14 mouse cellular contexts compared by ENCODE assay signal in genomic region chr11:87701877-87702620, GRCm38 (mm10). TPM values are rescaled to one million over a fixed set of nuclear protein-coding genes. Genes with fewer than 3 reads are reported as not detected.
A peak's percentile ranks its signal among the peaks of the same experiment; 100 is the strongest.
DNase-seq lines count a peak whose midpoint lies in the region; ATAC-seq and TF ChIP-seq lines count a peak whose summit lies in the region.
"Had no signal": no experiment of that assay in that cellular context is flagged by ENCODE, and none has a peak within 500 bp of the region (broad histone marks: within the 10 kb centered on the region; RNA-seq: fewer than 3 reads in every experiment).

No protein-coding gene starts in this region.

- TF ChIP-seq EP300 in liver, embryonic 14.5 days (IDR thresholded peaks at IDR 0.05; ENCODE audit: low read depth): no peak
- no peak for TF ChIP-seq EP300 in stomach, postnatal 0 days (optimal IDR thresholded peaks at IDR 0.05)

- WGBS in liver, adult 2 months: 22% methylated on average over 14 of the region's 14 CpGs
- WGBS in liver, embryonic 14.5 days (ENCODE audit: insufficient replicate concordance): 24% methylated on average over 14 of the region's 14 CpGs
- WGBS in stomach, postnatal 0 days: 53% methylated on average over 14 of the region's 14 CpGs
- WGBS in lung, adult 2 months: 57% methylated on average over 14 of the region's 14 CpGs

- H3K36me3 ChIP-seq in liver, adult 2 months (ENCODE audit: control insufficient read depth, insufficient read depth, low read length): no peaks in the 10 kb centered on the region
- H3K36me3 ChIP-seq in liver, embryonic 14.5 days (replicated peaks; ENCODE audit: control insufficient read depth, insufficient read depth, low read depth): no peaks in the 10 kb centered on the region
- no peaks in the 10 kb centered on the region for H3K36me3 ChIP-seq in stomach, postnatal 0 days (ENCODE audit: control insufficient read depth, insufficient read depth, low read length)
- H3K36me3 ChIP-seq: hindbrain, embryonic 10.5 days; limb, embryonic 10.5 days; neural tube, embryonic 13.5 days had no signal

- ATAC-seq in granulocyte monocyte progenitor cell, adult 5-6 weeks (replicated peaks; ENCODE audit: poor library complexity, severe bottlenecking): peak; percentile 30; the same call in 1 of the 2 replicates
- no peak for ATAC-seq in liver, embryonic 14.5 days (ENCODE audit: insufficient read depth)
- no peak for ATAC-seq in stomach, postnatal 0 days (ENCODE audit: low FRiP score, low TSS enrichment)

- no peaks in the 10 kb centered on the region for H3K9me3 ChIP-seq in liver, embryonic 14.5 days (ENCODE audit: control insufficient read depth, low read length)
- H3K9me3 ChIP-seq in stomach, postnatal 0 days (ENCODE audit: control insufficient read depth, low read length): no peaks in the 10 kb centered on the region
- H3K9me3 ChIP-seq: hindbrain, embryonic 10.5 days; limb, embryonic 10.5 days; neural tube, embryonic 13.5 days had no signal

- H3K4me2 ChIP-seq in liver, embryonic 14.5 days (ENCODE audit: low read depth): peak overlapping the region; percentile 42
- no peak overlapping the region for H3K4me2 ChIP-seq in stomach, postnatal 0 days (replicated peaks; ENCODE audit: low read depth)
- H3K4me2 ChIP-seq: neural tube, embryonic 13.5 days had no signal

- H3K9ac ChIP-seq in liver, adult 2 months (ENCODE audit: low read depth, low read length): peak overlapping the region; percentile 32; the same call in 1 of the 2 replicates
- peak overlapping the region; percentile 18; the same call in 1 of the 2 replicates for H3K9ac ChIP-seq in liver, embryonic 14.5 days (replicated peaks)
- no peak overlapping the region for H3K9ac ChIP-seq in stomach, postnatal 0 days (ENCODE audit: low read length)
- H3K9ac ChIP-seq: neural tube, embryonic 13.5 days had no signal

- peaks cover 39% of the 10 kb centered on the region for H3K4me1 ChIP-seq in liver, adult 2 months (ENCODE audit: control insufficient read depth, insufficient read depth, low read length)
- H3K4me1 ChIP-seq in liver, embryonic 14.5 days (replicated peaks; ENCODE audit: control insufficient read depth in 2 of 2, insufficient read depth in 2 of 2, low read length in 1 of 2): peaks cover 53 to 65% of the 10 kb centered on the region in 2 experiments
- no peaks in the 10 kb centered on the region for H3K4me1 ChIP-seq in stomach, postnatal 0 days (replicated peaks; ENCODE audit: control insufficient read depth, insufficient read depth)
- H3K4me1 ChIP-seq in lung, adult 2 months (ENCODE audit: control insufficient read depth, insufficient read depth, low read length): no peaks in the 10 kb centered on the region
- H3K4me1 ChIP-seq: limb, embryonic 10.5 days; neural tube, embryonic 13.5 days had no signal

- no peak overlapping the region for H3K4me3 ChIP-seq in liver, adult 2 months (ENCODE audit: insufficient read depth, low read depth, low read length)
- H3K4me3 ChIP-seq in liver, embryonic 14.5 days (ENCODE audit: insufficient read depth in 1 of 2, low read depth in 2 of 2, low read length in 2 of 2): no peak overlapping the region
- H3K4me3 ChIP-seq in stomach, postnatal 0 days (ENCODE audit: low read depth, low read length): no peak overlapping the region
- H3K4me3 ChIP-seq in lung, adult 2 months (replicated peaks; ENCODE audit: extremely low read depth, low read depth, low read length): no peak overlapping the region
- H3K4me3 ChIP-seq: hindbrain, embryonic 10.5 days; limb, embryonic 10.5 days; neural tube, embryonic 13.5 days had no signal

- H3K79me2 ChIP-seq in liver, adult 2 months (ENCODE audit: control insufficient read depth, insufficient read depth, low read length): peaks cover 12% of the 10 kb centered on the region; the same call in 1 of the 2 replicates

- no peaks in the 10 kb centered on the region for H3K27me3 ChIP-seq in liver, adult 2 months (ENCODE audit: control insufficient read depth, insufficient read depth, low read length)
- H3K27me3 ChIP-seq in liver, embryonic 14.5 days (ENCODE audit: control insufficient read depth, insufficient read depth, low read length): no peaks in the 10 kb centered on the region
- H3K27me3 ChIP-seq in stomach, postnatal 0 days (ENCODE audit: control insufficient read depth, insufficient read depth, low read length): no peaks in the 10 kb centered on the region
- H3K27me3 ChIP-seq: neural tube, embryonic 13.5 days had no signal

- TF ChIP-seq CTCF in liver, adult 2 months (IDR thresholded peaks at IDR 0.05; ENCODE audit: low read depth, low read length): no peak
- TF ChIP-seq CTCF in liver, embryonic 14.5 days (IDR thresholded peaks at IDR 0.05; ENCODE audit: low read depth): no peak
- TF ChIP-seq CTCF in stomach, postnatal 0 days (IDR thresholded peaks at IDR 0.05; ENCODE audit: low read depth): no peak
- no peak for TF ChIP-seq CTCF in lung, adult 2 months (IDR thresholded peaks at IDR 0.05; ENCODE audit: insufficient read depth, low read length)

- DNase-seq in liver, adult 2 months (ENCODE audit: extremely low read depth, low read depth, low spot score): peak; percentile 84
- no peak for DNase-seq in liver
- no peak for DNase-seq in liver, embryonic 14.5 days (ENCODE audit: low read depth in 3 of 3, low spot score in 3 of 3)
- DNase-seq in stomach, postnatal 0 days (ENCODE audit: low spot score): no peak
- no peak for DNase-seq in left cerebral cortex, adult 18-20 months (ENCODE audit: low spot score in 2 of 2)
- DNase-seq in lung, adult 2 months: no peak
- DNase-seq: cerebellum, adult 9-10 months; thymus, postnatal 36 days had no signal

- no peak for TF ChIP-seq POLR2A in liver, adult 2 months (IDR thresholded peaks at IDR 0.05; ENCODE audit: extremely low read depth, insufficient read depth, low read length)
- TF ChIP-seq POLR2A in lung, adult 2 months (IDR thresholded peaks at IDR 0.05; ENCODE audit: borderline replicate concordance, extremely low read depth, low read depth, low read length): no peak

- peak overlapping the region; percentile 88 for H3K27ac ChIP-seq in liver, adult 2 months (replicated peaks; ENCODE audit: insufficient read depth, low read depth, low read length)
- peak overlapping the region; percentile 57 for H3K27ac ChIP-seq in liver, embryonic 14.5 days
- H3K27ac ChIP-seq in stomach, postnatal 0 days (replicated peaks): peak overlapping the region; percentile 56; the same call in 1 of the 2 replicates
- H3K27ac ChIP-seq: hindbrain, embryonic 10.5 days; limb, embryonic 10.5 days; neural tube, embryonic 13.5 days had no signal

RNA-seq across cellular contexts. Expression of gene Supt4a, which starts 35.3 kb away (rescaled TPM):
- total RNA-seq in liver, adult 2 months (2014; rRNA removed): 59.9 and 63.8 TPM in 2 replicates
- 41.9 and 46.5 TPM in 2 replicates for polyA plus RNA-seq in liver, adult 2 months (2012; rRNA removed)
- total RNA-seq in granulocyte monocyte progenitor cell, adult 5-6 weeks (2014; fragmentation: Nextera tagmentation): 130 and 136 TPM in 2 replicates
- total RNA-seq in granulocyte monocyte progenitor cell, adult 5-6 weeks (2017): 58.6 and 81.1 TPM in 2 replicates
- polyA plus RNA-seq in liver, embryonic 14.5 days (2012; rRNA removed): 111 TPM in 2 replicates
- polyA plus RNA-seq in liver, embryonic 14.5 days (2014; fragmentation: Nextera tagmentation; extraction: Ambion mirVana): 211 and 214 TPM in 2 replicates
- 119 and 121 TPM in 2 replicates for polyA plus RNA-seq in stomach, postnatal 0 days (2015; fragmentation: Nextera tagmentation; extraction: Ambion mirVana)
- 10 to 100 TPM; 80.1 to 87.1 TPM for total RNA-seq in left cerebral cortex, adult 18-20 months (2021)
- polyA plus RNA-seq in lung, adult 2 months (2012; rRNA removed): 44.7 and 73.4 TPM in 2 replicates

RNA-seq across cellular contexts. Expression of gene Rnf43, which starts 39.5 kb away (rescaled TPM):
- total RNA-seq in liver, adult 2 months (2014; rRNA removed): 13.2 and 14.1 TPM in 2 replicates
- 19.3 and 19.5 TPM in 2 replicates for polyA plus RNA-seq in liver, adult 2 months (2012; rRNA removed)
- total RNA-seq in granulocyte monocyte progenitor cell, adult 5-6 weeks (2014; fragmentation: Nextera tagmentation): 4.5 and 16.1 TPM in 2 replicates
- total RNA-seq in granulocyte monocyte progenitor cell, adult 5-6 weeks (2017): 4.2 and 6.7 TPM in 2 replicates
- 3.5 and 4.2 TPM in 2 replicates for polyA plus RNA-seq in liver, embryonic 14.5 days (2012; rRNA removed)
- polyA plus RNA-seq in liver, embryonic 14.5 days (2014; fragmentation: Nextera tagmentation; extraction: Ambion mirVana): 4.5 and 5.0 TPM in 2 replicates
- 6.6 and 7.4 TPM in 2 replicates for polyA plus RNA-seq in stomach, postnatal 0 days (2015; fragmentation: Nextera tagmentation; extraction: Ambion mirVana)
- 1 to 10 TPM; 2.1 to 2.2 TPM for total RNA-seq in left cerebral cortex, adult 18-20 months (2021)
- polyA plus RNA-seq in lung, adult 2 months (2012; rRNA removed): 10.5 and 12.6 TPM in 2 replicates
- polyA plus RNA-seq: C2C12 had no signal

RNA-seq across cellular contexts. Expression of gene Tspoap1, which starts 58.3 kb away (rescaled TPM):
- 0.09 and 1.1 TPM in 2 replicates for total RNA-seq in liver, adult 2 months (2014; rRNA removed)
- polyA plus RNA-seq in liver, adult 2 months (2012; rRNA removed): 0.26 and 0.37 TPM in 2 replicates
- 100 and 132 TPM in 2 replicates for total RNA-seq in granulocyte monocyte progenitor cell, adult 5-6 weeks (2014; fragmentation: Nextera tagmentation)
- 51.8 and 56.2 TPM in 2 replicates for total RNA-seq in granulocyte monocyte progenitor cell, adult 5-6 weeks (2017)
- polyA plus RNA-seq in liver, embryonic 14.5 days (2012; rRNA removed): 5.4 and 5.5 TPM in 2 replicates
- polyA plus RNA-seq in liver, embryonic 14.5 days (2014; fragmentation: Nextera tagmentation; extraction: Ambion mirVana): 1.1 and 2.4 TPM in 2 replicates
- polyA plus RNA-seq in stomach, postnatal 0 days (2015; fragmentation: Nextera tagmentation; extraction: Ambion mirVana): 0.56 and 0.70 TPM in 2 replicates
- total RNA-seq in left cerebral cortex, adult 18-20 months (2021): 100 to 1,000 TPM; 172 to 177 TPM
- polyA plus RNA-seq in lung, adult 2 months (2012; rRNA removed): 5.8 TPM in 2 replicates
- total RNA-seq: gastrocnemius, adult 8-10 months had no signal
- polyA plus RNA-seq: C2C12 had no signal
